Mouse (Mus musculus) liver, postnatal 0 days (tissue): ENCODE data around the gene Btnl2.

Experiments used
- CTCF ChIP-seq: sonication (generic); IDR thresholded peaks from 2 replicates; pipeline ENCODE4 v1.5.1; 2016; ENCODE audit warnings: antibody characterized with exemption, low read depth
- EP300 ChIP-seq: IDR thresholded peaks from 2 replicates; pipeline ENCODE4 v1.6.1; 2016; ENCODE audit warnings: antibody characterized with exemption, low read depth, mild to moderate bottlenecking

DNA sequence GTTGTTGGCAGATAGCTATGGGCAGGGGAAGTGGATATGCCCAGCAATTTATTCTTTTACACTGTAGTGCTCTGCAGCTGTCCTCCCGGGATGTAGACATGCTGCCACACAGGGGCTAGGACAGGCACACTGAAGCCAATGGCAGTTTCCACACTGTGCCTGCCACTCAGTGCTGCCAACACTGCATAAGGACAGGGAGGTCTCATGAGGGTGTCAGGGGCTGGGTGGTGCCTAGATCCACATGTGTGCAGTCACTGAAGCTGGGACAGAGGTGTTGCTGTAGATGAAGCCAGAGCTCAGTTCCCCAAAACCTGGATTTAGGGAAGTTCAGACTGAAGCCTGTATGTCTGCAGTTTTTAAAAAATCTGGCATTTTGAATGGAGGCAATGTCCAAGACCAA lies 42.4 kb upstream of the Btnl2 start:
- TF ChIP-seq CTCF (no peak), EP300 (no peak)
